Mouse (Mus musculus): Measurements from ENCODE around the gene Wdfy1. TPM values are rescaled to one million over a fixed set of nuclear protein-coding genes. Genes with fewer than 3 reads are reported as not detected.

Gene Wdfy1
- polyA plus RNA-seq, 1 experiment: not detected

DNA sequence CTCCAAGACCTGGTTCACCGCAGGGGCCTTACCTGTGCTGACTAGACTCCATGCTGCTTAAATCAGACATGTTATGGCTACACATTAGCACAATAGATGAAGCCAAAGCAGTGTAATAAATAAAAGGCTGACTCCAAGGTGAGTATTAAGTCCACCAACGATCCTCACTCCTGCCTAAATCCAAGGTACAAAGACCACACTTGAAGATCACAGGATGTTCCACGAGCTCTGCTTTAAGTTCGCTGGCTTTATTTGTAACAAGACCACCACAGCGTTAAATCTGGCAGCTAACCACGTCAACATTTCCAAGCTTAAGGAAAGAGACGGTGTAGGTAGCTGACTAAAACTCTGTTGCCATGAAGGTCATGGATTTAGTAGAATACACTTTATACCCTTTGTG is 33.0 kb downstream of the Wdfy1 start:
- H3K4me3 ChIP-seq (ENCODE audit: insufficient read depth, low read depth, low read length): no peak overlapping the region
- no peak overlapping the region for H3K27ac ChIP-seq (ENCODE audit: insufficient read depth, low read depth, low read length)
- no peak for TF ChIP-seq CTCF (IDR thresholded peaks at IDR 0.05; ENCODE audit: insufficient read depth, low read depth, low read length)
- no peak for TF ChIP-seq POLR2A (IDR thresholded peaks at IDR 0.05; ENCODE audit: insufficient read depth, low read depth, low read length)
- WGBS: 88% methylated on average over 7 of the region's 7 CpGs
- H3K4me1 ChIP-seq (ENCODE audit: control insufficient read depth, insufficient read depth, low read length): peaks cover 3% of the 10 kb centered on the region; the same call in 1 of the 2 replicates

DNA sequence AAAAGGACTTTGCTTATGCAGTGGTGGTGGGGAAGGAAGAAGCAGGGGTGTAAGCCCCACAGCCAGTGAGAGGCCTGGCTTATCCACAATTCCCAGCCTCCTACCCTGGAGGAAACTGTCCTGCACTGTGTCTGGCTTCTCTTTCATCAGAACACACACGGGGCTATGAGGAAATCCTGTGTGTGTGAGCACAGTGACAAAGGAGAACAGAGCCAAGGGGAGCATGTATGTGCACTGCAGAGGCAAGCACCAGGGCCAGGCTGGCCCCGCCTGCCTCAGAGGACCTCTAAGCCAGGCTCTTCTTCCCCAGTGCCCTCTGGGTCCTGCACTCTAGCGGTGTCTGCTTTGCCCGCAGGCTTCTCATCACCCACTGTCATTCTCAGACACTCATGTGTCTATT is 34.9 kb downstream of the Wdfy1 start:
- Histone ChIP-seq H3K27ac (ENCODE audit: insufficient read depth, low read depth, low read length) (no peak overlapping the region), H3K4me3 (ENCODE audit: insufficient read depth, low read depth, low read length) (no peak overlapping the region), H3K4me1 (ENCODE audit: control insufficient read depth, insufficient read depth, low read length) (peaks cover 3% of the 10 kb centered on the region; the same call in 1 of the 2 replicates)
- 85% methylated on average over 4 of the region's 4 CpGs for WGBS
- TF ChIP-seq POLR2A (IDR thresholded peaks at IDR 0.05; ENCODE audit: insufficient read depth, low read depth, low read length): no peak
- no peak for TF ChIP-seq CTCF (IDR thresholded peaks at IDR 0.05; ENCODE audit: insufficient read depth, low read depth, low read length)

DNA sequence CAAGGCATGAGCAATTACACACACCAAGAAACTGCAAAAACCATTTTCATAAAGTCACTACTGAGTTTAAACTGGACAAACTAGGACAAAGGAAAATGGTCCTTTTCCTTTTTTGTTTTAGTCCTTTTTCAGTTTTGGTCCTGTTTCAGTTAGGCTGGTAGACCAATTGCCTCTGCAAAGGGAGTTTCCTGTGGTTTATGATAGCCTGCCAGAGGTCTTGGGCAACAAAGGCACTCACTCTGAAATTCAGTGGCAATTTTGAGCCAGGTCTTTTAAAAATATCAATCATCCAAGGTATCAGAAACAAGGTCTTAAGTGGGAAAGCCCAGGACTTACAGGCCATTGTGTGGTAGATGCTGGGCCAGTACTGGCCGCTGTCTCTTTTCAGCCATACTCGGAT is 36.2 kb downstream of the Wdfy1 start:
- H3K4me3 ChIP-seq (ENCODE audit: insufficient read depth, low read depth, low read length): no peak overlapping the region
- peaks cover 3% of the 10 kb centered on the region; the same call in 1 of the 2 replicates for H3K4me1 ChIP-seq (ENCODE audit: control insufficient read depth, insufficient read depth, low read length)
- WGBS: 85% methylated on average over 2 of the region's 2 CpGs
- H3K27ac ChIP-seq (ENCODE audit: insufficient read depth, low read depth, low read length): no peak overlapping the region
- TF ChIP-seq CTCF (IDR thresholded peaks at IDR 0.05; ENCODE audit: insufficient read depth, low read depth, low read length): no peak
- no peak for TF ChIP-seq POLR2A (IDR thresholded peaks at IDR 0.05; ENCODE audit: insufficient read depth, low read depth, low read length)

DNA sequence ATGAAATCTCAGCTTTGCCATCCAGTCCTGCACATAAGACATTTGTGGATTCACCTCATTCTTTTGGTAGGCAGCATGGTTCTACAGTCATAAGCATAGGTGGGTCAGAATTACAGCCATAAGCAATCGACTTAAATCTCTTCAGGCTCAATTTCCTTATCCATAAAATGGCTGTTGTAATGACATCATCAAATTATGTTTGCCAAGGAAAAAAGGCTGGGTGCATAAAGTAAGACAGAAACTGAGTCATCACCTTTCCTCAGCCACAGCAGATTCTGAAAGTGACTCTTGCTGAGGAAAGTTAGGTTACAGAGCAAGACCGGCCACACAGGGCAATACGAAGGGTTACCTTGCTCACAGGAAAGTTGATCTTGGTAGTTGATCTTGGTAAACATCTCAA is 39.5 kb downstream of the Wdfy1 start:
- no peak for TF ChIP-seq CTCF (IDR thresholded peaks at IDR 0.05; ENCODE audit: insufficient read depth, low read depth, low read length)
- TF ChIP-seq POLR2A (IDR thresholded peaks at IDR 0.05; ENCODE audit: insufficient read depth, low read depth, low read length): no peak
- Histone ChIP-seq H3K4me1 (ENCODE audit: control insufficient read depth, insufficient read depth, low read length) (peaks cover 3% of the 10 kb centered on the region; the same call in 1 of the 2 replicates), H3K4me3 (ENCODE audit: insufficient read depth, low read depth, low read length) (no peak overlapping the region), H3K27ac (ENCODE audit: insufficient read depth, low read depth, low read length) (no peak overlapping the region)
- 94% methylated on average over 3 of the region's 3 CpGs for WGBS

DNA sequence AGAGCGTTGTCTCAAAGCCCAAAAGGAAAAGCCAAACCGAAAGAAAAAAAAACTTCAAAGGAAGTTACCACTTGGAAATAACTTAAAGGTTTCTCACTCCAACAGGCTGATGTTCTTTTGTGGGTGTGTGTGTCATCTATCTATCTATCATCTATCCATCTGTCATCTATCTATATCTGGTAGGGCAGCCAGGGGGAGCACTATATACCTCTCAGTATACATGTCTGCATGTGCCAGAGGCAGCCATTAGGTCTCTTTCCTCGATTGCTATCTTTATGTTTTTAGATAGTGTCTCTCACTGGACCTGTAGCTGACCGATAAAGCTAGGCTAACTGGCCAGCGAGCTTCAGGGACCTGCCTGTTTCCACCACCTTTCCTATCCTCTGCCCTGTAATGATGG is 41.1 kb downstream of the Wdfy1 start:
- H3K4me1 ChIP-seq (ENCODE audit: control insufficient read depth, insufficient read depth, low read length): no peaks in the 10 kb centered on the region
- WGBS: 84% methylated on average over 5 of the region's 5 CpGs
- H3K27ac ChIP-seq (ENCODE audit: insufficient read depth, low read depth, low read length): no peak overlapping the region
- H3K4me3 ChIP-seq (ENCODE audit: insufficient read depth, low read depth, low read length): no peak overlapping the region
- TF ChIP-seq CTCF (IDR thresholded peaks at IDR 0.05; ENCODE audit: insufficient read depth, low read depth, low read length) (no peak), POLR2A (IDR thresholded peaks at IDR 0.05; ENCODE audit: insufficient read depth, low read depth, low read length) (no peak)

DNA sequence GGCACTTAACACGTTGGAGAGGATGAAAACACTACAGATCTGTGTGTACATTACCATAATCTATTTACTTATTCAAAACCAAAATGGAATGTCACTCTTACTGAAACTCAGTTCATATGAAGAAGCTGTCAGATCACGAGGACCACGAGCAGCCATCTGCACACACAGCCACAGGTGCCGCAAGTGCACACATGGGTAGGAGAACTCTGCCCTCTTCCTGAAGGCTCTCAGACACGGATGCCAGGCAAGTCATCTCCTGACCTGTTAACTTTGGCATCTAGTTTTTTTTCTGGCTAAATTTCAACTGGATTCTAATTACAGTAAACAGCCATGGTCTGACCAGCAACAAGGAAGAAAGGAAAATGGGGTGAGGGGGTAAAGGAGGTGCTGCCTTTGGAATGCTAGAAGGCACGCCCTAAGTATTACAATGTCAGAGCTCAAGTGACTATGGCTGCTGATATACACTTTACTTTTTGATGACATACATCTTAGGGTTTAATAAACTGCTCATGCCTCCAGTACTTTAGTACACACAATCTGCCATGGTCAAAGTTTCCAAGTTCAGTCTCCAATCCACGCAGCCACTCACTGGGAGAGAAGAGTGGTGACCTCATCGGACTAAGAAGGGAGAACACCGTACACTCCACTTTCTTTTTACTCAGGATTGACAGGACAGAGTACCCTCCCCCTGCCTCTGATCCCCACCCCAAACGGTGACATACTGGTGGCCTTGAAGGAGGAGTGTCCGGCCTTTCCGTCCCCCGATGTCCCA is 61.6 kb downstream of the Wdfy1 start:
- Histone ChIP-seq H3K4me3 (ENCODE audit: insufficient read depth, low read depth, low read length) (no peak overlapping the region), H3K4me1 (ENCODE audit: control insufficient read depth, insufficient read depth, low read length) (peaks cover 21% of the 10 kb centered on the region), H3K27ac (ENCODE audit: insufficient read depth, low read depth, low read length) (no peak overlapping the region)
- 82% methylated on average over 13 of the region's 13 CpGs for WGBS
- no peak for TF ChIP-seq POLR2A (IDR thresholded peaks at IDR 0.05; ENCODE audit: insufficient read depth, low read depth, low read length)
- no peak for TF ChIP-seq CTCF (IDR thresholded peaks at IDR 0.05; ENCODE audit: insufficient read depth, low read depth, low read length)

DNA sequence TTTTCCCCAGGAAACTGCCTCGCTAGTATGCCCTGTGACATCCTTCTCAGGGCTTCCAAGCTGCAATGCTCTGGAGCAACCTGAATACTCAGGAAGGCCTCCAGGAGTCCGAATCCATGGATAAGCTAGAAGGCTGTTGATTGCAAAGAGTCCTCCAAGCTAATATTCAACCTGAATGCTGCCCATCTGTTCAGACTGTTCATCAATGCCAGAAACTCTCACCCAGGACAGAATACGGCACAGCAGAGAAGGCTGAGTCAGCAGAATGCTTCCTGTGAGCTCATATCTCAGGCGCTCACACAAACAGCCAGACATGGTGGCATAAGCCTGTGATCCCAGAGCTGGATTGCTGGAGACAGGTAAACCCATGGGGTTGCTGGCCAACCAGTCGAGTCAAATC is 62.9 kb downstream of the Wdfy1 start:
- no peak for TF ChIP-seq CTCF (IDR thresholded peaks at IDR 0.05; ENCODE audit: insufficient read depth, low read depth, low read length)
- no peak for TF ChIP-seq POLR2A (IDR thresholded peaks at IDR 0.05; ENCODE audit: insufficient read depth, low read depth, low read length)
- Histone ChIP-seq H3K4me1 (ENCODE audit: control insufficient read depth, insufficient read depth, low read length) (peaks cover 21% of the 10 kb centered on the region), H3K4me3 (ENCODE audit: insufficient read depth, low read depth, low read length) (no peak overlapping the region), H3K27ac (ENCODE audit: insufficient read depth, low read depth, low read length) (no peak overlapping the region)
- 94% methylated on average over 5 of the region's 5 CpGs for WGBS

DNA sequence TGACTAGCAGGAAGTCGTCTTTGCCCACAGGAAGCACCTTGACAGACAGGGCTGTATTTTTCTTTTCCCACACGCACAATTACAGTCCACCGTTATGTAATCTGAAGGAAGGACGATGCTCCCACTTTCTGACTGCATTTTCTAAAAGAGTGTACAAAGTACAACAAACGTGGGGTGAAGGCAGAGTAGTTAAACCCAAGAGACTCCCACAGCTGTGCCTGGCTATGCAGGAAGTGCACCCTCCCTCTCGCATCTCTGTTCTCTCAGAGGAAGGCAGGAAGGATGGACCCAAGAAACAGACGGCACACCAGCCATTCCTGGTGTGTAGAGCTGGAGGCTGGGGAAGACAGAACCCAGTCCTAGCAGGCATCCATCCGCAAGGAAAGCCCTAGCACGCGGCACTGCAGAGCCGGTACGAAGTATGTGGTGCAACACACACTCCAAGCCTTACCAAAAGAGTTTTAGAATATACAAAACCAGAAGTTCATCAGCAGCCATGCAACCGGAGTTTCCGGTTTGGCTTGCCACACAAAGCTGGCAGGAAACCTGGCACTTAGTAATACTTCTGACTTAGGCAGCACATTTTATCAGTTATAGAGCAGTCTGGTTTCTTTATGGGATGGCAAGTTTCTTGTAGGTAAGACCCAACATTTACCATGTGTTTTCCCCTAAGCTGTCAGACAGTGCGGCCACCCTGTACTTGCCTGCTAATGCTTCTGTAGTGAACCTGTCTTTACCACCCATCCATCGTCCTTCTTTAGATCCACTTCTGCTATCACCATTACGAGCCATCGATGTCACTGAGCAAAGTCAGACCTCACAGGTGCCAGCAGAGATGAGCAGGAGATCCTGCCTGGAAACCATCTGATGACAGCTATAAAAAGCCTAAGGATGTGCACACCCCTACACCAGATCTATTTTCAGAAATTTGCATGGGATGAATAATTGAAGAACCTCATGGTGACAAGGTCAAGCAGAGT is 64.5 kb downstream of the Wdfy1 start:
- WGBS: 31% methylated on average over 18 of the region's 18 CpGs
- TF ChIP-seq POLR2A (IDR thresholded peaks at IDR 0.05; ENCODE audit: insufficient read depth, low read depth, low read length) (no peak), CTCF (IDR thresholded peaks at IDR 0.05; ENCODE audit: insufficient read depth, low read depth, low read length) (no peak)
- peaks cover 21% of the 10 kb centered on the region for H3K4me1 ChIP-seq (ENCODE audit: control insufficient read depth, insufficient read depth, low read length)
- peak overlapping the region; percentile 25 for H3K4me3 ChIP-seq (ENCODE audit: insufficient read depth, low read depth, low read length)
- H3K27ac ChIP-seq (ENCODE audit: insufficient read depth, low read depth, low read length): peak overlapping the region; percentile 81

DNA sequence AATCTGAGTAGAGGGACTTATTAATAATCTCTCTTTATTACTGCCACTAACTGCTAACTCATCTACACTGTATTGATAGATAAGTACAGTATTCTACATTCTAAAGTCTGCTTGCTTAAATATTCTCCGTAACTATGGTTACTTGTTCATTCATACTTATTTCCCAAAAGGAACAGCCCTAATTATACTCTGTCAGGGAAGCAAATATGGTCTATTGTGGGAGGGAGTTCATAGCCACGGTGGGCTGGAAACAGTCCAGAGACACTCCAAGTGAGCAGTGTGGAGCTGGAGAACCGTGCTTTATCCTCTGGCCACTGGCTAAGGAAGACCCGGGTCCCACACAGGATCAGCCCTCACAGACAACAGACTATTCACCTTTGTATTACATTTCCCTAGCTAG is 65.3 kb downstream of the Wdfy1 start:
- Histone ChIP-seq H3K4me3 (ENCODE audit: insufficient read depth, low read depth, low read length) (no peak overlapping the region), H3K4me1 (ENCODE audit: control insufficient read depth, insufficient read depth, low read length) (peaks cover 21% of the 10 kb centered on the region), H3K27ac (ENCODE audit: insufficient read depth, low read depth, low read length) (peak overlapping the region; percentile 82; the same call in 1 of the 2 replicates)
- TF ChIP-seq POLR2A (IDR thresholded peaks at IDR 0.05; ENCODE audit: insufficient read depth, low read depth, low read length) (no peak), CTCF (IDR thresholded peaks at IDR 0.05; ENCODE audit: insufficient read depth, low read depth, low read length) (no peak)
- WGBS: 5% methylated on average over 4 of the region's 4 CpGs
